Mouse (Mus musculus) forebrain, embryonic 14.5 days (tissue): ENCODE measurements at regions not wholly inside any gene's neighbourhood (a gene's known extent, or its start where the extent isn't known, plus 50 kb on each side); places are given as distances from the start of the nearest gene placed in this dataset.

ENCODE experiments used
- ATAC-seq: fragments of 200-750 bp; cut with Nextera tagmentation; 2 replicates; pipeline ENCODE4 v1.8.0; 2017; ENCODE audit warnings: mild to moderate bottlenecking, moderate library complexity
- DNase-seq: peaks from one replicate; pipeline ENCODE4 v3.0.0-alpha.2; 2015; ENCODE audit warnings: low spot score
- H3K27ac ChIP-seq: fragments of 300-500 bp; sonication (generic); 2 replicates; pipeline ENCODE4 v1.5.1; 2014; ENCODE audit warnings: low read depth, mild to moderate bottlenecking, control low read depth, low read length, moderate library complexity
- H3K27me3 ChIP-seq: fragments of 300-500 bp; sonication (generic); replicated peaks from 2 replicates; pipeline ENCODE4 v1.6.1; 2014; ENCODE audit warnings: low read length, control low read depth, mixed read lengths; ENCODE audit not compliant: control insufficient read depth, insufficient read depth
- H3K36me3 ChIP-seq: fragments of 300-500 bp; sonication (generic); 2 replicates; pipeline ENCODE4 v1.6.1; 2014; ENCODE audit warnings: low read length, control low read depth; ENCODE audit not compliant: control insufficient read depth, insufficient read depth
- H3K4me1 ChIP-seq: fragments of 300-500 bp; sonication (generic); 2 replicates; pipeline ENCODE4 v1.6.1; 2014; ENCODE audit warnings: antibody characterized with exemption, low read length, control low read depth; ENCODE audit not compliant: control insufficient read depth, insufficient read depth
- H3K4me2 ChIP-seq: fragments of 300-500 bp; sonication (generic); 2 replicates; pipeline ENCODE4 v1.6.1; 2014; ENCODE audit warnings: mild to moderate bottlenecking, control low read depth, low read length
- H3K4me3 ChIP-seq: fragments of 300-500 bp; sonication (generic); 2 replicates; pipeline ENCODE4 v1.5.1; 2014; ENCODE audit warnings: low read depth, low read length, control low read depth
- H3K9ac ChIP-seq: fragments of 300-500 bp; sonication (generic); 2 replicates; pipeline ENCODE4 v1.6.1; 2014; ENCODE audit warnings: mild to moderate bottlenecking, low read length, control low read depth, moderate library complexity
- H3K9me3 ChIP-seq: fragments of 300-500 bp; sonication (generic); replicated peaks from 2 replicates; pipeline ENCODE4 v1.6.1; 2016; ENCODE audit warnings: low read length, control low read depth, mixed read lengths; ENCODE audit not compliant: control insufficient read depth
- WGBS: fragments of 180-500 bp; shearing (Covaris S2); extraction: QIAGEN DNeasy Blood & Tissue Kit; methylation state at CpG from one replicate; pipeline ENCODE4 v1.1.7; 2014; 5-methylcytosine and 5-hydroxymethylcytosine counted together

GRCm38 (mm10) chr17:47983286-47983685 is 54.8 kb downstream of the 1700122O11Rik start:
- no peak overlapping the region for H3K4me3 ChIP-seq
- no peak overlapping the region for H3K9ac ChIP-seq
- H3K4me1 ChIP-seq, result peaks cover 12% of the 10 kb centered on the region
- 86% methylated on average over 7 of the region's 7 CpGs for WGBS
- ATAC-seq, result no peak
- H3K36me3 ChIP-seq, result no peaks in the 10 kb centered on the region
- H3K27ac ChIP-seq, result no peak overlapping the region
- no peak for DNase-seq
- H3K27me3 ChIP-seq, result no peaks in the 10 kb centered on the region
- no peak overlapping the region for H3K4me2 ChIP-seq
- H3K9me3 ChIP-seq, result no peaks in the 10 kb centered on the region

GRCm38 (mm10) chr17:47981556-47982027 is 56.5 kb downstream of the 1700122O11Rik start:
- 4% methylated on average over 7 of the region's 7 CpGs for WGBS
- H3K9me3 ChIP-seq, result no peaks in the 10 kb centered on the region
- H3K27me3 ChIP-seq, result no peaks in the 10 kb centered on the region
- ATAC-seq (peak; percentile 60), DNase-seq (peak; percentile 57)
- no peak overlapping the region for H3K9ac ChIP-seq
- H3K4me3 ChIP-seq, result no peak overlapping the region
- H3K27ac ChIP-seq, result no peak overlapping the region; the same call in 1 of the 2 replicates
- H3K4me2 ChIP-seq, result no peak overlapping the region
- H3K4me1 ChIP-seq, result peaks cover 15% of the 10 kb centered on the region
- H3K36me3 ChIP-seq, result no peaks in the 10 kb centered on the region

GRCm38 (mm10) chr17:47979266-47979665 is 54.8 kb upstream of the Foxp4 start:
- Histone ChIP-seq H3K27me3 (0 out of 2 replicates have a peak, but pooled peaks cover 4% of the 10 kb centered on the region), H3K36me3 (no peaks in the 10 kb centered on the region), H3K27ac (peak overlapping the region; percentile 27; the same call in 1 of the 2 replicates), H3K9me3 (no peaks in the 10 kb centered on the region), H3K4me3 (no peak overlapping the region), H3K4me1 (peaks cover 31% of the 10 kb centered on the region), H3K9ac (no peak overlapping the region), H3K4me2 (no peak overlapping the region)
- ATAC-seq (no peak), DNase-seq (no peak)
- 56% methylated on average over 4 of the region's 4 CpGs for whole genome bisulfite sequencing

- 30% methylated on average over 9 of the region's 9 CpGs for WGBS
- Histone ChIP-seq H3K9ac (no peak overlapping the region), H3K4me1 (peaks cover 39% of the 10 kb centered on the region), H3K27me3 (0 out of 2 replicates have a peak, but pooled peaks cover 4% of the 10 kb centered on the region), H3K36me3 (no peaks in the 10 kb centered on the region), H3K9me3 (no peaks in the 10 kb centered on the region), H3K4me2 (no peak overlapping the region), H3K4me3 (no peak overlapping the region), H3K27ac (0 out of 2 replicates have a peak overlapping the region, but pooled peaks have one; percentile 15)
- ATAC-seq, result no peak
- DNase-seq, result no peak
Observed at GRCm38 (mm10) chr17:47978404-47979030, 54.1 kb upstream of the Foxp4 start.

DNA sequence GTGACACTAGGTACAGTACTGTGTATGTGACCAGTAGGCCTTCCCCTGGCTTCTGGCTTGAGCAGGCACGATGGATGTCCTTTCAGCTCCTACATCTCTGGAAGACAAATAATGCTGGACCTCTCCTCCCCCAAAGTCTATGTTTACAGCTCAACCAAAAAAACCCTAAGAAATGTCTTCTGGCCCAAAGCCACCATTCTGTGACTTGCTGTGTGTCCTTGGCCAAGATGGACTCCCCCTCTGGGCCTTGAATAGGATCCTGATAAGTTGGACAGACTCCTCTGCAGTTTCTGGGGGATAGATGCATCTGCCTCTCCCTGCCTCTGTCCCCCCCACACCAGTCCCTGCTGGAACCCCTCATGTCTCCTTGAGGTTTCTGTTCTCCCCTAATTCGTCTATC is 53.6 kb upstream of the Foxp4 start:
- Histone ChIP-seq H3K4me2 (no peak overlapping the region), H3K36me3 (no peaks in the 10 kb centered on the region), H3K9me3 (no peaks in the 10 kb centered on the region), H3K4me3 (no peak overlapping the region), H3K27me3 (0 out of 2 replicates have a peak, but pooled peaks cover 4% of the 10 kb centered on the region), H3K9ac (no peak overlapping the region), H3K27ac (no peak overlapping the region), H3K4me1 (peaks cover 42% of the 10 kb centered on the region)
- 85% methylated on average over 2 of the region's 2 CpGs for WGBS
- no peak for DNase-seq
- ATAC-seq, result no peak

DNA sequence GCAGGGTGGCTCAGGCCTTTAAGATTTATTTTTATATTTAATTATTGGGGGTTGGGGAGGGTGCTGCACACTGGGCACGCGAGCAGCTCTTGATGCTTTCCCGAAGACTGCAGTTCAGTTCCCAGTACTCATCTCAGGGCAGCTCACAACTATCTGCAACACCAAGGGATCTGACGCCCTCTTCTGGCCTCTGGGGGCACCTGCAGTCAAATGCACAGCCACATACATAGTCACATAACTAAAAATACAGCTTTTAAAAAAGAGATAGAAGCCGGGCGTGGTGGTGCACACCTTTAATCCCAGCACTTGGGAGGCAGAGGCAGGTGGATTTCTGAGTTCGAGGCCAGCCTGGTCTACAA is 52.5 kb upstream of the Foxp4 start:
- DNase-seq (no peak), ATAC-seq (no peak)
- 83% methylated on average over 7 of the region's 7 CpGs for WGBS
- H3K4me3 ChIP-seq, result no peak overlapping the region
- peak overlapping the region; percentile 88 for H3K27ac ChIP-seq
- H3K9ac ChIP-seq, result no peak overlapping the region
- no peaks in the 10 kb centered on the region for H3K9me3 ChIP-seq
- H3K36me3 ChIP-seq, result no peaks in the 10 kb centered on the region
- H3K27me3 ChIP-seq, result 0 out of 2 replicates have a peak, but pooled peaks cover 4% of the 10 kb centered on the region
- H3K4me2 ChIP-seq, result no peak overlapping the region
- peaks cover 42% of the 10 kb centered on the region for H3K4me1 ChIP-seq

DNA sequence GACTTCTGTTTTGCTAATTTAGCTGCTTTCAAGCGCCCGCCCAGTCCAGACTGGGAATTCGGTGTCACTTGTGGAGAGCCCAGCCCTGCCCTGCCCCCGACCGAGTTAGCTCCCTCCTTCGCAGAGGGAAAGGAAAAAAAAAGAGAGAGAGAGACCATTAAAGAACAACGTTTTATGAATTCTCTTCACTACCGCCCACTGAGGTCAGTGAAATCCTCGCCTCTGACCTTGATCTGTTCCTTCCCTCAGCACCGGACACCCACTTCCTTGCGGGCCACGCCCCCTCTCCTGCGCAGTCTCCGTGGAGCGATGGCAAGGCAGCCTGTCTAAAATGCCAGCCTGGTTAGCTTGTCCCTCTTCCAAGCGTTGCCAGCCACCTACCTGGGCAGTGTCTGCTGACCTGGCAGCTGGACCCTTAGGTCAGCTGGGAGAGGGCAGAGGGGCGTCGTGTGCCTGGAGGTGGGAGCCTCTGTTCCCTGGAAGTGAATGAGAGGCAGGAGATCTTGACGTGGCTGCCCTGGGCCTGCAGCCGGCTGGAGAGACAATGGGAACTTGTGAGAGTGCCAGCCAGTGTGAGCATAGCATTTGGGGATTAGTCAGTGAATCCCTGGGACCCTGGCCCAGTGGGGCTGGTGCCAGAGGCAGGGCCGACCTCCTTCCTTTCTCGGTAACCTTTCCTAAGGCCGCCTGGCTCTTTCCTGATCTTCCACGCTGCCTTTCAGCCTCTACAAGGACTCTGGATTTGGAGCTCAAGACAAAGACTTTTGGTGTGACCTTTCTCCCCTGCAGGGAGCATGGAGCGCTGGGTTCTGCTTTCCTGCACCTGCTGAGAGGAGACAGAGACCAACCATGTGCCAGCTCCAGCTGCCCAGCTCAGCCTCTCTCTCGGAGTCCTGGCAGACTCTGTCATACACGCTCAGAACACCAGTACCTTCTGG is 51.9 kb upstream of the Foxp4 start:
- H3K4me1 ChIP-seq, result peaks cover 37% of the 10 kb centered on the region
- ATAC-seq (peak; percentile 41), DNase-seq (peak; percentile 83)
- no peaks in the 10 kb centered on the region for H3K9me3 ChIP-seq
- peak overlapping the region; percentile 88 for H3K27ac ChIP-seq
- 4% methylated on average over 27 of the region's 27 CpGs for WGBS
- H3K9ac ChIP-seq, result peak overlapping the region; percentile 53
- no peaks in the 10 kb centered on the region for H3K36me3 ChIP-seq
- 0 out of 2 replicates have a peak, but pooled peaks cover 4% of the 10 kb centered on the region for H3K27me3 ChIP-seq
- H3K4me3 ChIP-seq, result peak overlapping the region; percentile 20; the same call in 1 of the 2 replicates
- peak overlapping the region; percentile 63 for H3K4me2 ChIP-seq

GRCm38 (mm10) chr17:47975281-47976060 is 51.0 kb upstream of the Foxp4 start:
- WGBS, result under 1% methylated on average over 31 of the region's 37 CpGs

More at GRCm38 (mm10) chr17:47975281-47976060, 51.0 kb upstream of the Foxp4 start:
- Histone ChIP-seq H3K4me1 (peaks cover 36% of the 10 kb centered on the region), H3K27ac (peak overlapping the region; percentile 55; the same call in 1 of the 2 replicates), H3K27me3 (0 out of 2 replicates have a peak, but pooled peaks cover 4% of the 10 kb centered on the region), H3K36me3 (no peaks in the 10 kb centered on the region), H3K4me2 (peak overlapping the region; percentile 63), H3K9ac (peak overlapping the region; percentile 61), H3K9me3 (no peaks in the 10 kb centered on the region), H3K4me3 (peak overlapping the region; percentile 20)
- DNase-seq, result peak; percentile 65
- peak; percentile 14; the same call in 1 of the 2 replicates for ATAC-seq
